Mouse (Mus musculus): ENCODE data around the gene Uncx.

DNA sequence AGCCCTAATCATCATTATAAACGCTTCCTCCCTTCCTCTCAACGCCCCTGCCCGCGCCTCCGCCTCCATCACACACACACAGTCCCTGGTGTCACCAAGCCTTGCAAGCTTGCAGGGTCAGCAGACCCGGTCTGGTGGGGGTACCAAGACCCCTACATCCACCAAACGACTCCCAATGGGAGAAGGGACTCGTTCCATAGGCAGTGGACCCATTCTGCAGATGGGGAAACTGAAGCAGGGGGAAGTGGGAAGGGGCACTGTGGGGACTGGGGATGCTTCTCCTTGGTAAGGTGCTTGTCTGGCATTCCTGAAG lies 42.4 kb downstream of the Uncx start:
- TF ChIP-seq POLR2A (IDR thresholded peaks at IDR 0.05; ENCODE audit: borderline replicate concordance, extremely low read depth, low read depth, low read length): no peak
- TF ChIP-seq CTCF (IDR thresholded peaks at IDR 0.05; ENCODE audit: insufficient read depth, low read length): no peak
